Comparison of ENCODE assay signal across 8 mouse cellular contexts in genomic region chr1:40768606-40769005, GRCm38 (mm10). TPM values are rescaled to one million over a fixed set of nuclear protein-coding genes. Genes with fewer than 3 reads are reported as not detected.
DNase-seq lines count a peak whose midpoint lies in the region; ATAC-seq and TF ChIP-seq lines count a peak whose summit lies in the region.

No protein-coding gene starts in this region.

- DNase-seq in forebrain, embryonic 10.5 days (ENCODE audit: extremely low spot score, low spot score), result peak; percentile 37
- DNase-seq in spleen, postnatal 10 days (ENCODE audit: low spot score in 2 of 2), result peak; percentile 26 to 60
- no peak for DNase-seq in spleen, postnatal 36 days (ENCODE audit: low spot score in 2 of 2)
- DNase-seq in heart, postnatal 4 days, result peak; percentile 66
- DNase-seq in limb, embryonic 11.5 days (ENCODE audit: low spot score), result peak; percentile 65
- DNase-seq in skeletal muscle tissue, adult 2 months (ENCODE audit: low read depth, low spot score), result peak; percentile 48

- no peak for ATAC-seq in forebrain, embryonic 15.5 days (replicated peaks)
- ATAC-seq in limb, embryonic 11.5 days (ENCODE audit: insufficient number of reproducible peaks, low FRiP score, low TSS enrichment, low read depth), result no peak

- H3K4me3 ChIP-seq in forebrain, embryonic 10.5 days, result no peak overlapping the region
- H3K4me3 ChIP-seq in forebrain, embryonic 15.5 days, result no peak overlapping the region
- H3K4me3 ChIP-seq in cortical plate, adult 2 months (ENCODE audit: insufficient read depth, low read length), result no peak overlapping the region
- H3K4me3 ChIP-seq in limb, embryonic 11.5 days (ENCODE audit: low read depth, low read length), result no peak overlapping the region

- 32% methylated on average over 6 of the region's 6 CpGs for WGBS in forebrain, embryonic 10.5 days
- whole genome bisulfite sequencing in forebrain, embryonic 15.5 days, result 31% methylated on average over 6 of the region's 6 CpGs
- WGBS in limb, embryonic 11.5 days, result 32% methylated on average over 6 of the region's 6 CpGs

- TF ChIP-seq CTCF in cortical plate, adult 2 months (IDR thresholded peaks at IDR 0.05; ENCODE audit: extremely low read depth, insufficient read depth, low read length), result peak; percentile 57

- H3K27me3 ChIP-seq in forebrain, embryonic 10.5 days (ENCODE audit: poor library complexity, severe bottlenecking), result no peaks in the 10 kb centered on the region
- H3K27me3 ChIP-seq in forebrain, embryonic 15.5 days, result no peaks in the 10 kb centered on the region
- no peaks in the 10 kb centered on the region for H3K27me3 ChIP-seq in limb, embryonic 11.5 days (ENCODE audit: control insufficient read depth, insufficient read depth, low read length)

- H3K9me3 ChIP-seq in forebrain, embryonic 10.5 days, result no peaks in the 10 kb centered on the region
- H3K9me3 ChIP-seq in forebrain, embryonic 15.5 days, result no peaks in the 10 kb centered on the region
- H3K9me3 ChIP-seq in limb, embryonic 11.5 days (ENCODE audit: control insufficient read depth, low read length), result no peaks in the 10 kb centered on the region

- peaks cover 10% of the 10 kb centered on the region for H3K4me1 ChIP-seq in forebrain, embryonic 10.5 days
- H3K4me1 ChIP-seq in forebrain, embryonic 15.5 days, result no peaks in the 10 kb centered on the region
- no peaks in the 10 kb centered on the region for H3K4me1 ChIP-seq in cortical plate, adult 2 months (ENCODE audit: control insufficient read depth, insufficient read depth, low read length)
- H3K4me1 ChIP-seq in limb, embryonic 11.5 days (ENCODE audit: control insufficient read depth, insufficient read depth, low read length), result no peaks in the 10 kb centered on the region

- TF ChIP-seq POLR2A in cortical plate, adult 2 months (IDR thresholded peaks at IDR 0.05; ENCODE audit: extremely low read depth, insufficient read depth, low read length), result no peak

- H3K36me3 ChIP-seq in forebrain, embryonic 10.5 days (replicated peaks), result peaks cover 2% of the 10 kb centered on the region
- peaks cover 2% of the 10 kb centered on the region; the same call in 1 of the 2 replicates for H3K36me3 ChIP-seq in forebrain, embryonic 15.5 days
- H3K36me3 ChIP-seq in limb, embryonic 11.5 days (ENCODE audit: control insufficient read depth, insufficient read depth, low read length), result no peaks in the 10 kb centered on the region

- no peak overlapping the region for H3K27ac ChIP-seq in forebrain, embryonic 10.5 days
- no peak overlapping the region for H3K27ac ChIP-seq in forebrain, embryonic 15.5 days (replicated peaks)
- no peak overlapping the region for H3K27ac ChIP-seq in cortical plate, adult 2 months (ENCODE audit: insufficient read depth, low read length)
- H3K27ac ChIP-seq in limb, embryonic 11.5 days (replicated peaks; ENCODE audit: low read depth, low read length), result no peak overlapping the region

- no peak overlapping the region for H3K4me2 ChIP-seq in forebrain, embryonic 15.5 days (replicated peaks)
- H3K4me2 ChIP-seq in limb, embryonic 11.5 days (ENCODE audit: low read depth, severe bottlenecking), result no peak overlapping the region

- H3K9ac ChIP-seq in forebrain, embryonic 15.5 days (replicated peaks), result no peak overlapping the region
- H3K9ac ChIP-seq in limb, embryonic 11.5 days (ENCODE audit: low read length), result no peak overlapping the region

RNA-seq across cellular contexts. Expression of gene Mfsd9, which starts 21.9 kb away (rescaled TPM):
- 2.2 and 2.7 TPM in 2 replicates for polyA plus RNA-seq in forebrain, embryonic 10.5 days (2016; fragmentation: Nextera tagmentation; extraction: Ambion mirVana)
- polyA plus RNA-seq in forebrain, embryonic 15.5 days (2015; fragmentation: Nextera tagmentation; extraction: Ambion mirVana), result 5.8 TPM in 2 replicates
- polyA plus RNA-seq in cortical plate, adult 2 months (2012; rRNA removed), result 2.8 and 2.9 TPM in 2 replicates
- 1 to 10 TPM; 1.4 TPM for total RNA-seq in heart, postnatal 4 days (2021)
- polyA plus RNA-seq in limb, embryonic 11.5 days (2014; fragmentation: Nextera tagmentation; extraction: Ambion mirVana), result 2.9 and 4.0 TPM in 2 replicates

RNA-seq across cellular contexts. Expression of gene Tmem182, which starts 36.8 kb away (rescaled TPM):
- polyA plus RNA-seq in forebrain, embryonic 10.5 days (2016; fragmentation: Nextera tagmentation; extraction: Ambion mirVana), result not detected in 2 replicates
- polyA plus RNA-seq in forebrain, embryonic 15.5 days (2015; fragmentation: Nextera tagmentation; extraction: Ambion mirVana), result 0.06 TPM in 1 of 2 replicates, not detected in the other
- polyA plus RNA-seq in cortical plate, adult 2 months (2012; rRNA removed), result 0.15 and 0.19 TPM in 2 replicates
- 100 to 1,000 TPM in 1 of 2 experiments, 10 to 100 TPM in 1; 99.0 to 101 TPM for total RNA-seq in heart, postnatal 4 days (2021)
- 0.11 and 0.20 TPM in 2 replicates for polyA plus RNA-seq in limb, embryonic 11.5 days (2014; fragmentation: Nextera tagmentation; extraction: Ambion mirVana)

Comparison
In these comparisons a context has a peak if more than half of its experiments do, and no peak if none do; other contexts are left out.
1. DNase-seq: peak in forebrain, embryonic 10.5 days (single experiment), spleen, postnatal 10 days (2 of 2), heart, postnatal 4 days (single experiment), limb, embryonic 11.5 days (single experiment) and skeletal muscle tissue, adult 2 months (single experiment); none in spleen, postnatal 36 days (0 of 2).